Mouse (Mus musculus) MEL (cell line): Measurements from ENCODE around the gene Eprs. TPM values are rescaled to one million over a fixed set of nuclear protein-coding genes. Genes with fewer than 3 reads are reported as not detected.

Experiments
- DNase-seq: peaks from one replicate; pipeline ENCODE4 v3.0.0; 2011; ENCODE audit warnings: low read depth, low spot score
- H3K27ac ChIP-seq: 2 replicates; pipeline ENCODE4 v1.5.1; 2012; ENCODE audit warnings: low read depth, mild to moderate bottlenecking, control low read depth, low read length, moderate library complexity; ENCODE audit not compliant: control insufficient read depth
- H3K27me3 ChIP-seq, 2 experiments: fragments of 150-350 bp in 1 of 2; sonication (generic) in 1 of 2; 2 replicates each; pipeline ENCODE4 v1.6.1; 2012; ENCODE audit warnings: low read length in 2 of 2, mild to moderate bottlenecking in 2 of 2, improper control_type of control experiment in 1 of 2, moderate library complexity in 1 of 2; ENCODE audit not compliant: insufficient read depth in 2 of 2, control insufficient read depth in 1 of 2
- H3K36me3 ChIP-seq, 2 experiments: 2 replicates each; pipeline ENCODE4 v1.6.1; 2012 to 2014; ENCODE audit warnings: low read length in 2 of 2, improper control_type of control experiment in 1 of 2, inconsistent platforms in 1 of 2, mild to moderate bottlenecking in 1 of 2; ENCODE audit not compliant: insufficient read depth in 2 of 2, control insufficient read depth in 1 of 2
- H3K4me1 ChIP-seq, 2 experiments: fragments of 150-350 bp in 1 of 2; sonication (generic) in 1 of 2; 2 replicates each; pipeline ENCODE4 v1.6.1; 2012; ENCODE audit warnings: low read length in 2 of 2, improper control_type of control experiment in 1 of 2, mild to moderate bottlenecking in 1 of 2; ENCODE audit not compliant: insufficient read depth in 2 of 2, control insufficient read depth in 1 of 2
- H3K4me3 ChIP-seq, 2 experiments: fragments of 150-350 bp in 1 of 2; sonication (generic) in 1 of 2; 2 replicates each; pipeline ENCODE4 v1.5.1; 2012; ENCODE audit warnings: low read depth in 2 of 2, low read length in 2 of 2, mild to moderate bottlenecking in 2 of 2, moderate library complexity in 2 of 2, control low read depth in 1 of 2, improper control_type of control experiment in 1 of 2; ENCODE audit not compliant: control insufficient read depth in 1 of 2, insufficient read depth in 1 of 2
- H3K79me2 ChIP-seq: 2 replicates; pipeline ENCODE4 v1.6.1; 2012; ENCODE audit warnings: mild to moderate bottlenecking, low read length, moderate library complexity; ENCODE audit not compliant: control insufficient read depth, poor library complexity, insufficient read depth
- H3K9ac ChIP-seq: 2 replicates; pipeline ENCODE4 v1.6.1; 2012; ENCODE audit warnings: low read depth, mild to moderate bottlenecking, control low read depth, low read length, moderate library complexity; ENCODE audit not compliant: control insufficient read depth, poor library complexity, severe bottlenecking
- H3K9me3 ChIP-seq: fragments of 150-350 bp; sonication (generic); replicated peaks from 2 replicates; pipeline ENCODE4 v1.6.1; 2012; ENCODE audit warnings: mild to moderate bottlenecking, low read length, improper control_type of control experiment, moderate library complexity; ENCODE audit not compliant: insufficient read depth
- CHD1 ChIP-seq: IDR thresholded peaks from 2 replicates; pipeline ENCODE4 v1.6.1; 2012; ENCODE audit warnings: low read depth, mild to moderate bottlenecking, inconsistent platforms, low read length, improper control_type of control experiment
- CHD2 ChIP-seq: IDR thresholded peaks from 2 replicates; pipeline ENCODE4 v1.6.1; 2011; ENCODE audit warnings: low read length, improper control_type of control experiment
- E2F4 ChIP-seq: IDR thresholded peaks from 2 replicates; pipeline ENCODE4 v1.6.1; 2011; ENCODE audit warnings: low read depth, low read length, improper control_type of control experiment, borderline replicate concordance
- ELF1 ChIP-seq: IDR thresholded peaks from 2 replicates; pipeline ENCODE4 v1.6.1; 2014; ENCODE audit warnings: low read depth, mild to moderate bottlenecking, inconsistent platforms, low read length, improper control_type of control experiment, moderate library complexity
- EP300 ChIP-seq, 2 experiments: IDR thresholded peaks; 2 replicates each; pipeline ENCODE4 v1.6.1; 2011; ENCODE audit warnings: improper control_type of control experiment in 2 of 2, low read length in 2 of 2, low read depth in 1 of 2, mild to moderate bottlenecking in 1 of 2
- ETS1 ChIP-seq: IDR thresholded peaks from 2 replicates; pipeline ENCODE4 v1.6.1; 2012; ENCODE audit warnings: low read depth, mild to moderate bottlenecking, inconsistent platforms, low read length, improper control_type of control experiment, moderate library complexity
- GABPA ChIP-seq: IDR thresholded peaks from 2 replicates; pipeline ENCODE4 v1.6.1; 2012; ENCODE audit warnings: low read depth, mild to moderate bottlenecking, inconsistent platforms, low read length, improper control_type of control experiment, moderate library complexity
- MAZ ChIP-seq: IDR thresholded peaks from 2 replicates; pipeline ENCODE4 v1.6.1; 2012; ENCODE audit warnings: low read depth, mild to moderate bottlenecking, inconsistent platforms, low read length, improper control_type of control experiment
- MYB ChIP-seq: IDR thresholded peaks from 2 replicates; pipeline ENCODE4 v1.6.1; 2011; ENCODE audit warnings: mild to moderate bottlenecking, low read depth, low read length, improper control_type of control experiment
- NELFE ChIP-seq: IDR thresholded peaks from 2 replicates; pipeline ENCODE4 v1.6.1; 2011; ENCODE audit warnings: low read depth, low read length, improper control_type of control experiment
- NRF1 ChIP-seq: IDR thresholded peaks from 2 replicates; pipeline ENCODE4 v1.6.1; 2014; ENCODE audit warnings: low read depth, mild to moderate bottlenecking, inconsistent platforms, low read length, improper control_type of control experiment, moderate library complexity; ENCODE audit not compliant: poor library complexity, insufficient read depth, severe bottlenecking
- POLR2AphosphoS2 ChIP-seq: IDR thresholded peaks from 2 replicates; pipeline ENCODE4 v1.6.1; 2011; ENCODE audit warnings: low read length, improper control_type of control experiment
- POLR2AphosphoS5 ChIP-seq: IDR thresholded peaks from 2 replicates; pipeline ENCODE4 v1.6.1; 2012; ENCODE audit warnings: low read depth, borderline replicate concordance, mild to moderate bottlenecking, inconsistent platforms, low read length, moderate library complexity, mixed read lengths
- RAD21 ChIP-seq: IDR thresholded peaks from 2 replicates; pipeline ENCODE4 v1.6.1; 2011; ENCODE audit warnings: mild to moderate bottlenecking, low read depth, low read length, improper control_type of control experiment
- TAL1 ChIP-seq: IDR thresholded peaks from 2 replicates; pipeline ENCODE4 v1.6.1; 2012; ENCODE audit warnings: mild to moderate bottlenecking, inconsistent platforms, low read length, moderate library complexity, mixed read lengths
- UBTF ChIP-seq: IDR thresholded peaks from 2 replicates; pipeline ENCODE4 v1.6.1; 2012; ENCODE audit warnings: low read depth, mild to moderate bottlenecking, inconsistent platforms, low read length, improper control_type of control experiment, moderate library complexity, borderline replicate concordance; ENCODE audit not compliant: insufficient read depth
- USF2 ChIP-seq, 2 experiments: IDR thresholded peaks; 2 replicates each; pipeline ENCODE4 v1.6.1; 2011 to 2012; ENCODE audit warnings: improper control_type of control experiment in 2 of 2, low read length in 2 of 2, borderline replicate concordance in 1 of 2, inconsistent platforms in 1 of 2, low read depth in 1 of 2, mild to moderate bottlenecking in 1 of 2; ENCODE audit not compliant: insufficient read depth in 1 of 2
- ZNF384 ChIP-seq: IDR thresholded peaks from 2 replicates; pipeline ENCODE4 v1.6.1; 2012; ENCODE audit warnings: low read depth, mild to moderate bottlenecking, inconsistent platforms, low read length, improper control_type of control experiment
- polyA plus RNA-seq, 2 experiments: library from polyadenylated mRNA; stranded (reverse) in 1 of 2; unstranded in 1 of 2; fragments of >175 nt in 1 of 2; fragments of >200 nt in 1 of 2; gene quantifications; 2 replicates each; pipeline versions ENCODE4 v1.2.1 to v1.2.4; 2012; ENCODE audit warnings: low replicate concordance in 2 of 2, low read depth in 1 of 2; ENCODE audit not compliant: insufficient read length in 2 of 2, insufficient read depth in 1 of 2, missing spikeins in 1 of 2
- total RNA-seq: library from RNA; depleted of rRNA; stranded (reverse); fragments of 300-350 nt; gene quantifications from 2 replicates; pipeline ENCODE4 v1.2.3, GENCODE M21; 2012

Eprs gene
- total and polyA plus RNA-seq, 3 experiments: 177 to 355 (median 177) TPM

DNA sequence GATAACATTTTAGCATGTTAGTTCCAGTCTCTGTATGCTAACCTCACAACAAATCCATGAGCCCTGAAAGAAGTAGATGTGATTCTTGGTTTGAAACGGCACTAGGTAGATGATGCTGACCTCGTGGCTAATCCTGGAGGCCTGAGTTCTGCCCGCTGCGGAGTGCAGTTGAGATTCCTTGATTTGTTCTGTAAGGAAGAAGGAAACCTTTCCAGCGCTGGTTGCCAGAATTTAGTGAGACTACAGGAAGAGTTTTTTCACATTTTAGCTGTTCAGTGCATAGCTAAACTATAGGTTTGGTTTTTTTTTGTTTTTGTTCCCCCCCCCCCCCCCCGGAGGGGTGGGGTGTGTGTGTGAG lies 1.3 kb downstream of the Eprs start:
- Histone ChIP-seq H3K9ac (peak overlapping the region; percentile 91), H3K36me3 (peaks cover 29 to 37% of the 10 kb centered on the region in 2 experiments), H3K4me1 (peaks cover 4 to 10% of the 10 kb centered on the region in 2 experiments; a peak in 3 of 4 replicates), H3K9me3 (no peaks in the 10 kb centered on the region), H3K27ac (peak overlapping the region; percentile 91), H3K4me3 (peak overlapping the region; percentile 86 to 92), H3K79me2 (peaks cover 52% of the 10 kb centered on the region), H3K27me3 (no peaks in the 10 kb centered on the region)
- no peak for DNase-seq
- TF ChIP-seq CHD1: no peak
- TF ChIP-seq MYB: no peak
- TF ChIP-seq UBTF: no peak
- TF ChIP-seq NELFE: no peak
- TF ChIP-seq NRF1: no peak
- no peak for TF ChIP-seq E2F4
- no peak for TF ChIP-seq TAL1
- no peak for TF ChIP-seq RAD21
- TF ChIP-seq CHD2: no peak
- TF ChIP-seq ETS1: no peak
- no peak for TF ChIP-seq EP300 (IDR thresholded peaks at IDR 0.05; ENCODE audit: low read depth in 1 of 2, low read length in 2 of 2)
- TF ChIP-seq ZNF384: no peak
- no peak for TF ChIP-seq MAZ

DNA sequence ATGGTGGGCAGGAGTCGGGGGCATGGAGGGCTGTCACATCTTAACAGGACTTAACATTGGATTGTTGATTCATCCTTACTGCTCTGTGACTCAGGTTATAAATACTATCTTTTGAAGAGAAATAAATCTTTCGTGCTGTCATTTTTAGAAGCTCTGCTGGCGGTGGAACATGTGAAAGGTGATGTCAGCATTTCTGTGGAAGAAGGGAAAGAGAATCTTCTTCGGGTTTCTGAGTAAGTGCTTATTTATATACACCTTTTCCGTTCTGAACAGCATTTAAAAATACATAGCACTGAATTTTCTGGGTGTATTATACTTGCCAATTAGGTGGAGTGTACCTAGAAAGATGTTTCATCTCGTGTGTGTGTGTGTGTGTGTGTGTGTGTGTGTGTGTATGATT lies 4.5 kb downstream of the Eprs start:
- Histone ChIP-seq H3K36me3 (peaks cover 33 to 50% of the 10 kb centered on the region in 2 experiments), H3K27me3 (no peaks in the 10 kb centered on the region), H3K79me2 (peaks cover 58% of the 10 kb centered on the region), H3K9ac (no peak overlapping the region), H3K4me1 (peaks cover 4 to 10% of the 10 kb centered on the region in 2 experiments; a peak in 3 of 4 replicates), H3K27ac (no peak overlapping the region), H3K4me3 (no peak overlapping the region), H3K9me3 (no peaks in the 10 kb centered on the region)
- no peak for DNase-seq
- TF ChIP-seq GABPA: no peak
- TF ChIP-seq USF2 (IDR thresholded peaks at IDR 0.05; ENCODE audit: borderline replicate concordance in 1 of 2, insufficient read depth in 1 of 2, low read depth in 1 of 2, low read length in 2 of 2): no peak
- no peak for TF ChIP-seq POLR2AphosphoS2
- no peak for TF ChIP-seq POLR2AphosphoS5
- no peak for TF ChIP-seq ELF1
